Mouse (Mus musculus) stomach, postnatal 0 days (tissue): ENCODE results near the gene Sept10.

Source experiments
- CTCF ChIP-seq: IDR thresholded peaks from 2 replicates; pipeline ENCODE4 v1.5.1; 2016; ENCODE audit warnings: antibody characterized with exemption, low read depth, mild to moderate bottlenecking, moderate library complexity
- EP300 ChIP-seq: optimal IDR thresholded peaks from 2 replicates; pipeline ENCODE3; 2016; ENCODE audit warnings: antibody characterized with exemption

GRCm38 (mm10) chr10:59162185-59162897 is 59.3 kb downstream of the Sept10 start:
- TF ChIP-seq CTCF: no peak
- no peak for TF ChIP-seq EP300
